Mouse (Mus musculus) C2C12 (cell line): ENCODE results near the gene Def8.

Experiments
- CEBPB ChIP-seq: IDR thresholded peaks from one replicate; pipeline ENCODE4 v1.6.1; 2011; ENCODE audit warnings: low read depth, mild to moderate bottlenecking, control low read depth, moderate library complexity
- CTCF ChIP-seq: IDR thresholded peaks from one replicate; pipeline ENCODE4 v1.5.1; 2011; ENCODE audit not compliant: control insufficient read depth, insufficient read depth, insufficient read length
- FOSL1 ChIP-seq: IDR thresholded peaks from one replicate; pipeline ENCODE4 v1.8.0; 2011; ENCODE audit warnings: mild to moderate bottlenecking, low read length; ENCODE audit not compliant: poor library complexity, insufficient read depth, severe bottlenecking
- MAX ChIP-seq: IDR thresholded peaks from one replicate; pipeline ENCODE4 v1.6.1; 2011; ENCODE audit warnings: mild to moderate bottlenecking, control low read depth
- MYOG ChIP-seq: IDR thresholded peaks from one replicate; pipeline ENCODE4 v1.6.1; 2011; ENCODE audit not compliant: control insufficient read depth, insufficient read length; ENCODE audit errors: extremely low read depth
- USF1 ChIP-seq: IDR thresholded peaks from one replicate; pipeline ENCODE4 v1.6.1; 2011; ENCODE audit warnings: low read depth, mild to moderate bottlenecking, control low read depth, moderate library complexity

- TF ChIP-seq CTCF (no peak), FOSL1 (no peak), USF1 (no peak), CEBPB (no peak), MAX (no peak), MYOG (no peak)
Measured at GRCm38 (mm10) chr8:123422781-123423159, 557 bp upstream of the Def8 start.
